Mouse (Mus musculus): ENCODE results near the gene Tnni3k.

- TF ChIP-seq POLR2A (IDR thresholded peaks at IDR 0.05; ENCODE audit: extremely low read depth, insufficient read depth, low read length) (peak; percentile 38; the same call in 1 of the 2 replicates), CTCF (IDR thresholded peaks at IDR 0.05; ENCODE audit: extremely low read depth, insufficient read depth, low read length) (no peak)
Measured at GRCm38 (mm10) chr3:154816801-154817625, 238.2 kb downstream of the Tnni3k start.

All from cortical plate, adult 2 months (tissue).